Mouse (Mus musculus) layer of hippocampus, postnatal 14 days (tissue): Measurements from ENCODE around the gene Tigd3. TPM values are rescaled to one million over a fixed set of nuclear protein-coding genes. Genes with fewer than 3 reads are reported as not detected.

ENCODE experiments used
- DNase-seq, 2 experiments: peaks; one replicate each; pipeline ENCODE4 v3.0.0; 2021 to 2022; ENCODE audit warnings: low spot score in 2 of 2, mixed read lengths in 1 of 2
- total RNA-seq, 2 experiments: library from RNA; stranded (reverse); gene quantifications; 2 replicates each; pipeline ENCODE4 v1.2.3; 2021

Gene Tigd3
- total RNA-seq, 2 experiments from 2014 or later, result 3.4 to 4.2 TPM

DNA sequence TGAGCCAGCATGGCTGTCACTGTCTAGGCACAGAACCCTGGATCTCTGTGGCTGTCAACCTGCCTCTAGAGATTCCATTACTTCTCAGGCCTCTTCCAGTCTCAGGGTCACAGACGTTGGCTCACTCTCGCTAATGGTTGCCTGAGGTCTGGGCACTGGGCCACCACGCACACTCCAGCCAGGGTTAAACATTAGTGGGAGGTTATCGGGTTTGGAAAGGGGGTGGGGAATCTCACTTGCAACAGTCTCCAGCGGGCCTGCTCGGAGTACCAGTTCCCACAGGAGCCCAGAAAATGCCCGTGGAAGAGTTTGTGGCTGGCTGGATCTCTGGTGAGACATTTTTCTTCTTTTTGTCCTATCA lies 15.6 kb downstream of the Tigd3 start:
- no peak for DNase-seq

DNA sequence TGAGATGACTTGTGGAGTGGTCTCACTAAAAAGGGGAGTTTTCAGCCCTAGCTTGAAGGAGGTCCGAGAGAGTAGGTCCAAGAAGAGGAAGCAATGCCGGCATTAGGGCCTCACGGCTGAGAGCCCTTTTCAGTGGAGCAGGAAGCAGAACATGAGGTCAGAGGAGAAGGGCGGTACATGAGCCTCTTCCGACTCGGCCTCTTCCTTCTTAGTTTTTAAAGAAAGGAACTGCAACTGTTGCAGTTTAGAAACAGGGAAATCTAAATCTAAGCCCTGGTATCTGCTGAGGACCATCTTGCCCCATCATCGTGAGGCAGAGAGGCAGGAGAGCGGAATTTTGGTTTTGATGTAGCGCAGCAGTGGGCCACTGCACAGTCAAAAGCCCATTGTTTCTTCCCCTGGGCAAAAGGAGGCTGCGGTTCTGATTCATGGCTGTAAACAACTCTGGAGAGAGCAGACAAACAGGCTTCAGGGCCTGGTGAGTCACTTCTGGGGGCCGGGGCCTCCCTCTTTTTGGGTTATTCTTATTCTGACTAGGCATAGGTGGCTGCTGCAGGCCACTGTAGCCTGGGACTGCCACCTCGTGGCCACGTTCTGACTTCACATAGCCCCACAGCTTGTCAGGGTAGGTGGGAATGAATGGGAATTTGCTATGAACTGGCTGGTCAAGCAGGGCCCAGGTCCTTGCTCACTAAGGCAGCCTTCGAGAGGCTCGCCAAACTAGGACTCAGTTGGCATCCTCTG lies 16.2 kb downstream of the Tigd3 start, which contains the start of gene Slc25a45:
Slc25a45 (plus strand) TSS at position 191 of the 744 bp plus-strand sequence.
- DNase-seq, result peak; percentile 71 to 79

DNA sequence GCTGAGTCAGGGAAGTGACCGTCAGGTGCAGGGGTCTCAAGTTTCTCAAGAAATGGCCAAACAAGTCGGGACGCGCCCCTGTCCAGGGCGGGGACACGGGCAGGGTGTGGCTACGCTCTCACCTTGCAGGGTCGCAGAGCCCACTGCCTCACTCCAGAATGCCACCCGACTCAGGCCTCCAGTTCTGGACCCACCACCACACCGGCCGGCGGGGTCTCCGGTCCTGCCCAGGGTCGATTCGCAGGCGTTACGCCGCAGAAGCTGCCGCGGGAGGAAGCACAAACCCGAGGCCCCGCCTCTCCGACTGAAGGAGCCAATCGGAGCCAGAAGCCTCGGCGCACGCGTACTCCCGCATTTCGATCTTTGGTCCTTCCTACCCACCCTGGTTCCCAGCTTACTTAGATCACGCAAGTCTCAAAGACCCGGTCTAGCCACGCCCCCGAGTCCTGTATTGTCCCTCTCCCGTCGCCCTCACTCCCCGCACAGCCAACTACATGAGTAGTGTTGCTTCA lies 18.9 kb downstream of the Tigd3 start, which contains the start of gene Frmd8:
Frmd8 (minus strand) TSS at position 306 of the 512 bp plus-strand sequence.
- peak; percentile 89 to 95 for DNase-seq

DNA sequence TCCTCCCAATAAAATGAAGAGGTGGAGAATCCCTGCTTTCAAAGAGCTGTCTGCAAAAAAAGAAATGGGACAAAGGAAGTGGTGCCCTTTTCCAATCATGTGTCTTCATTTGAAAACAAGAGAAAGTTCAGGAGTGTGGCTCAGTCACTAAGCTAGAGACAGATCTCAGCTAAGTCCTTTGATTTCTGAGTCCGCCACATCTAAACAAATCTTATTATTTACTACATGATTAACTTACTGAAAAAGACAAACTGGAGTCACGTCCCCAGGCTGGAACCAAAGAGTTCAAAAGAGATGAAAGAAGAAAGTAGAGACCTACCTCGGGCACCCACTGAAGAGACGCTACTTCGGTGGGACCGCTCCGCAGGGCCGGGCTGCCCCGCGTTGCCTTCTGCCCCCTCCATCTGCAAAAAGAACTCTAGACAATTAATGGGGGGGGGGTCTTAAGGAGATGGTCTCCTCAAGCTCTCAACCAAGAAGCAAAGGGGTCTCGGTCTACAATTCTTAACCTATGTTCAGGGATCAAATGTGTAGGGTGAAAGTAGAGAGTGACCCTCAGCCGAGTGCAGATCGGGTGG lies 19.5 kb downstream of the Tigd3 start:
- no peak for DNase-seq

DNA sequence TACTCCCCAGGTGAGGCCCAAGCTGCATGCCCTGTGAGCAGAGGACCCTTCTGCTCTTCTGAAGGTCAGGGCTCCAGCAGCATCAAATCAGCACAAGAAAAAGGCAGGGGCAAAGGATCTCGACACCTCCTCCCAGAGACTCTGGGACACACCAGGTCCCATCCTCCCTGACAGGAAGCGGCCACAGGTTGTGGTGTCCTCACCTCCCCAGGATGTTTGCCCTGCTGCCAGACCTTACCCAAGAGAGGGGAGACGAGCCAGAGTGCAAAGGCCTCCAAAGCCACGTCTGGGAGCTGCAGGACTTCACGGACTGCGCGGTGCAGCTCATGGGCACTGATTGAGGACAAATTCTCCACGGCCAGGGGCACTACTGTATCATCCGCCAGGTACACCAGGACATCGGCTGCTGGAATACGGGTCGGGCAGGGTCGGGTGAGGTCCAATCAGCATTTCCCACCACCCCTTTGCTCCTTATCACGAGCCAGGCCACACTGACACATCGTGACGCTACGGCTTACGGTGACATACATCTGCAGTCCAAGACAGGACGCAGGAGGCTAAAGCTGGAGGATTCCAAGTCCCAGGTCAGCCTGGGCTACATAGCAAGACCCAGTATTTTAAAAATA lies 20.9 kb downstream of the Tigd3 start:
- no peak for DNase-seq

DNA sequence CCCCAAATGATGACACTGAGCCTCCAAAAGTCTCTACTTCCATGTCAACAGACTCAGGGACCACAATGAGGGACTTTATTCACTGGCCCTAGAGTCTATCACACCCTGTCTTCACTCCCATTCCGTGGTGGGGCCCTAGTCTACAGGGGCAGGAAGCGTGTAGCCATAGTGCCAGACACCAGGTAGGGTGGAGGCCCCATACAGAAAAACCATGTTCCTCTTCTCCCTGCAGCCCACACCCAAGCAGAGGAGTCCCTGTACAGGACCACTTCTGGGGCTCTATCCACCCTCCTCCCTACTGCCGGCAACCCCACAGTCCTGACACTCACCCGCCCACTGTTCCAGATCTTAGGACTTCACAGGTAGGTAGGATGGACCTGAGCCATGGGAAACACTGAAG lies 21.4 kb downstream of the Tigd3 start:
- no peak for DNase-seq

DNA sequence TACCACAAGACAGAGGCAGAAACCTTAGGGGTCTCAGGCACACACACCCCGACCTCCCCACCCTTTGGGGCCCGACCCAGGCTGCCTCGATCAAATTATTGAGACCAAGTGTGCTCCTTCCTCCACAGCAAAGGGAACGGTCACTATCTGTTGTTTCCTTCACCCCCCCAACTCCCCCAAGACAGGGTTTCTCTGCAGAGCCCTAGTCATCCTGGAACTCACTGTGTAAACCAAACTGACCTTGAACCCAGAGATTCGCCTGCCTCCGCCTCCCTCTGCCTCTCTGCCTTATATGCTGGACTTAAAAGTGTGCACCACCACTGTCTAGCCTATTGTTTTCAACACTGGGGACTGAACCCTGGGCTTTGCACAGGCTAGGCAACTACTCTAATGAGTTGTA lies 22.3 kb downstream of the Tigd3 start:
- DNase-seq, result no peak

DNA sequence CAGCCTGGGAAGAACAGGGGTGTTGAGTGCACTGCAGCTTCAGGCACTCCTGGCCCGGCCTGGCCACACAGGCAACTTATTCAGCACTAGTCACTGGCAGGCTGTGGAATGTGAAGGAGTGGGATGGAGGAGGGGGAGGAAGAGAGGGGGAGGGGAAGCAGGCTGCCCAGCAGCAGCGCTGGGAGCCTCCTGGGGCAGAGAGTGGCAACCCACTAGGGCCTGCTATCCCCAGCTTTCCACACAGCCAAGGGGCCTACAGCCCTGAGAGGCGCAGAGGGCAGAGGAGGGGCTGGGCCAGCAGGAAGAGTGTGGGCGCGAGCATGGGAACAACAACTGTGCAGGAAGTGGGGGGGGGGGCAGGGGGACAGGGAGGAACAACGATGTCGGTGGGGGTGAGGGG lies 22.7 kb downstream of the Tigd3 start:
- DNase-seq, result no peak

DNA sequence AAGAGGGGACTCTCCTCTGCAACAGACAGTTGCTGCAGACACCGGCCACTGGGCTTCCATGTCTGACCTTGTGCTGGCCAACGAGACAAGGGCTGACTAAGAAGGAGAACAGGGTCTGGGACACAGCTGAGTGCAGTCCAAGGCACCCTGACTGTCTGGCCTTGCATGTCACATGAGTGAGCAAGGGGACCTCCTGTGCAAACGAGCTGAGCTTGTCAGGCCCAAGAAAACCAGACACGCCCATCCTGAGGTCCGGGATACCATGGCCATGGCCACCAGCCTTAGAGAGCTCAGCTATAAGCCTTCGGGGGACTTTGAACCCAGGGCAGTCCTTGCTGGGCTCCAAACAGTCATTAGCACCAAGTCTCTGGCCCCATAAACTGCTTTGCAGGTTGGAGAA lies 25.9 kb downstream of the Tigd3 start:
- no peak for DNase-seq

DNA sequence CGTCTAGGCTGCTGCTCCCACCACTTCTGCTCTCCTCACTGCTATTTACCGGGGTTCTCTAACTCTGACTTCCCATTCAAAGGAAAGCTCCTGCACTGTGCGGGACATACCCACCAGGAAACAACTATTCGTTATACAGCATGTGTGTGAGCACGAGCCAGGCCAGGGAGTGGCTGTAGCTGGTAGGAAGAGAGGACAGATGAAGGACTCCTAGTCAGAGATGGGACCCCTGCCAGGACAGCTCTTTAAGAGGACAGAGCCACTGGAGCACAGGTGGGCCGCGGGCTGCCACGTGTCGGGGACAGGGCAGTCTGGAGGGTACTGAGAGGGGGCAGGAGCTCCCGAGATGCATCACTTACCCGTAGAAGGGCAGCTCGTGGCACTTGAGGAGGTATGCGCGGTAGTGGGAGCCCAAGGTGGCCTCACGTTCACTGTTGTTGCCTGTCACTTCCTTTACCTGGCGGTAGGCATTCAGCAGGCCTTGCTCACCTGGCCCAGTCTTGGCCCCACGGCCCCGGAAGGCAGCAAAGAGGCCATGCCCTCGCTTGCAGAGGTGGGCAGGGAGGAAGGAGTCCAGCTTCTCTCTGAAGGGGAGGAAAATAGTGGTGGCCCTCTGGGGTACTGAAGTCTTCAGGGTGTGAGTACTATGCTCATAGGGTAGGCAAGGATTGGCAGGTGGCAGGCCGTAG lies 29.1 kb downstream of the Tigd3 start:
- no peak for DNase-seq

DNA sequence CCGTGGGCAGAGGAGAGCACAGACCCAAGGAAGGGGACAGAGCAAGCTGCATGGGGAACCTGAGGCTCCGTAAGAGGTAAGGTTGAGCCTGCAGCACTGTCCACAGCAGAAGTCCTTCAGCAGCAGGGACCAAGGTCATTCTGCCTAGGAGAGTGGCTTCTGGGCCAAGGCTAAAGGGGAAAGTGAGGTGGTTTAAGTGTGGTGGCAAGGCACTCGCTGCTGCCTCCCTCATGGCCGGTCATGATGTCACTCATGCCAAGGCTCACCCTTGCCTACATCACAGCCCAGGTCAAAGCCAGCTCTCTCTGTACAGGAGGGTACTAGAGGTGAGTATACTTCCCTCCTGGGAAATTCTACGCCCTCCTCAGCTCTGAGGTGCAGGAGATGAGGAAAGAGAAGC lies 30.2 kb downstream of the Tigd3 start:
- no peak for DNase-seq

DNA sequence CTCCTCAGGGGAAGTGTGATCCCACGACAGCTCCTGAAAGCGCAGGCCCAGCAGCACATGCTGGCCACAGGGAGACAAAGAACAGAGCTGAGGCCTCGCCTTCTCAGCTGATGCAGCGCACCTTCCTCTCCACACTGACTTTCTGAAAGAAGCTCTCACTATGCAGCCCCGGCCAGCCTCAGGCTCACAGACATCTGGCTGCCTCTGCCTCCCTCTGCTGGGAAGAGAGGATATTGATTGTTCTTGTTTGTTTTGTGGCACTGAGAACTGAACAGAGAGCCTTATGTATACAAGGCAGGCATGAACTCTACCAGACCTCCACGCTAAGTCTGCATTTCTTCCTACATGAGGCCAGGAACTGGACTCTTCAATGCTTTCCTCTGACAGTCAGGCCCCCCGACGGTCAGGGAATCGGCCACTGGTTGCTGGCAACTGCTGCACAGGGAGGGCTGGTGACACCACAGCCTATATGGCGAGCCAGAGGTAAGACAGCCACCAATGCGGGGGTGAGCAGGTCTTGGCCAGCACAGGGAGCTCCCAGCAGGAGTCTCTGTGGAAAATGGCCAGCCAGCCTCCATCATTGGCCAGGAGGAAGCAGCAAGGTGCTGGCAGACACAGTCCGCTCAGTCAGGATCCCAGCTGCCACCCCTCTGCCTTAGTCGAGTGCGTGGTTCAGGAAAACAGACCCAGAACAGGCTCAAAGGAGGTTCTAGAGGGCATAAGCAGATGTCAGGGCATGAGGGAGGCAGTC lies 31.4 kb downstream of the Tigd3 start:
- no peak for DNase-seq

DNA sequence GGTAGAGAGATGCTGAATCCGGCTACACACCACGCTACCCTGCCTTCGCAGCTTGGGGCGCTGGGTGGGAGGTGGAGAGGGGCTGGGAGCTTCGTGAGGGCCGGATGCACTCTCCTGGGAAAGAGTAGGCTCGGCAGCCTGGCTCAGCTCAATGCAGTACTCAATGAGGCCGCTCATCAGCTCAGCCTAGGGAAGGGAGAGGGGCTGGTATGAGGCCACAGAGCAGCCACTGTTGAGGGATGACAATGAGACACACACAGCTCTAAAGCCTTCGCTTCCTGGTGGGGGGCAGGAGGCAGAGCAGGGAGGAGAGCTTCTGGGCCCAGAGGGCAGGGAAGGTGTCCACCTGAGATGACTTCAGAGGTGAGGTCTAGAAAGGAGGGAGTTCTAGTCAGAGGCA lies 37.3 kb downstream of the Tigd3 start:
- no peak for DNase-seq

DNA sequence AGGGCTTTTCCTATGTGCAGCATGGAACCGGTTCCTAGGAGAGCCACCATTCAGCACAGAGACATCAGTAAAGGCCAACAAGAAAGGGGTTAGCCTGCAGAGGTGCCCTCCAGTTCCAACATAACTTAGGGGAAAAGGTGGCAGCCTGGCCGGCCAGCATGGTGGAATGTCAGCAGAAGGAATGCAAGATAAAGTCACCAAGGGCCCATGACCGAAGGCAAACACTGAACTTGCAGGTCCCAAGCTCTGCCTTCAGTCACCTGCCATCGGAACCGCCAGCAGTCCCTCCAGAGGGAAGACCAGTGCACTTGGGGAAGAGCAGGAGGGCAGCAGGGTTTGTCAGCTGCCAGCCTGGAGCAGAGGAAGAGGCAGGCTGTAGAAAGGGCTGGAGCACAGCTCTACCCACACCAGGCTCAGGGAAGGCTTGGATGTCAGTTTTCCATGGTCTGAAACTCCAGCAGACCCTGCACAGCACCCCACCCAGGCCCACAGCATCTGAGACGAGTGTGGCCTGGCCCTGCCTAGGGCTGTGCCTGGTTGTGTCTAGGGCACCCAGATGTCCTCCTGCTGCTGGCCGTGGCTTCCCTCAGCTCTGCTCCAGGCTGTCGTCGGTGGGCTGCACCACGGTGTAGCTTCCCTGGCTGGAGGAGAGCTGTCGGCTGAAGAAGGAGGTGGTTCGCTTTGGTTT lies 41.8 kb downstream of the Tigd3 start:
- DNase-seq, result no peak

DNA sequence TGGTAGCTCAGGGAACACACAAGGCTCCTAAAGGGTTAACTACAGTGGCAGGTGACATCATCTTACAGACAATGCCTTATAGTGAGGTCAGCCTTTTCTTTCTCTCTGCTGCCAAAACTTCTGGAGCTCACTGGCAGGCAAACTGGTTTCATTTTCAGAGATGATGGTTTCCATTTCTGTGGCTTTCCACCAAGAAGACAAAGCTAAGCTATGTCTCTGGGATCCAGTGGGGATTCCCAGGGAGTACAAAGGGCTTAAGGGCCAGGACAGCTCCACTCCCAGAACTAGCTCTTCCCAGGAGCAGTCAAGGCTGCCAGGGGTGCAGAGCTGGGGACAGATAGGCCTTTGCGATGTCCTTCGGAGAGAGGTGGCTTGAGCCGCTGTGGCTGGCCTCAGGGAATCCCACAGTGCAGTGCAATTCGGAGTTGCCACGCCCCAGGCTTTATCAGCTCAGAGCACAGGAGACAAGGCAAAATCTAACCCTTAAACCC lies 42.4 kb downstream of the Tigd3 start:
- no peak for DNase-seq

DNA sequence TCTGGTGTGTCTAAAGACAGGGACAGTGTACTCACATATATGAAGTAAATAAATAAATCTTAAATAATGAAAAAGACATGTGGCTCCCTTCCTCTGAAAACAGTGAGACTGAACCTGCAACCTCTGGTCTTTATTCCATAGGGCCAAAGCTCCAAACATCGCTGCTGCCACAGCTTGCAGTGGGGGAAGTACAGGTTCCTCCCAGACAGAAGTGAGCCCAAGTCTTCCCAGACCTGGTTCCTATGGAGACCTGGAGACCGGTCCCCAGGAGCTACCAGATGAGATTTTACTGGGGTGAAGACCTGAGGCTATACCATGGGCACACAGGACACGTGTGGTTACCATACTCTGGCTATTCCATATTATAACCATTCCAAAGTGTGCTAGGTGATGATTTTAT lies 43.1 kb downstream of the Tigd3 start:
- no peak for DNase-seq

DNA sequence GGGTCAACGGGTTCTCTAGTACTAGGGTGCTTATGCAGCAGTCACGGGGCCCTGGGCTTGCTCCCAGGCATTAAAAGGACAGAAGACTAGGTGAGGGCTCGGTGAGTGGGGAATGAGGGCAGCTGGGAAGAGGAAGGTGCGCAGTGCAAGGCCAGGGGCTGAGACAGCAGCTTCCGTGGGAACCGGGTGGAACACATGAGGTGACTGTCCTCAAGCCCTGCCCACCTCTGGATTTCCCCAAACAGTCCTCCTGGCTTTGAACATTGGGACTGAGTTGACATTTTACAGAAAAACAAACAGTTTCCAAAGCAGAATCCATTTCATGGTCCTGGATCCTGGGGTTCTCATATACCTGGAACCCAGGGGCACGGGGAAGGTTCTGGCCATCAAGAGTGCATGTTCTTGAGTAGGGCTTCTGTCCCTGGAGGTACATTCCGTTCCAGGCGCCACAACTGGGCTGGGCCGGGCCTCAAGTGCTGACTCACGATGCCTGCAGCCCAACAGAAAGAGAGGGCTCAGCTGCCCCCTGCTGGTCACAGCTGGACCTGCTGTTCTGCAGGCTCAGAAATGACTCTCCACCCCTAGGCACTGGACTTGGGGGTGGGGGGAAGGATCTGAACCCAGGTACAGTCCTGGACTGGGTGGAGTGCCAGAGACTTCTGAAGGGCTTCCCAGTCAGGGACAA lies 44.0 kb downstream of the Tigd3 start:
- DNase-seq, result peak; percentile 91 to 94

DNA sequence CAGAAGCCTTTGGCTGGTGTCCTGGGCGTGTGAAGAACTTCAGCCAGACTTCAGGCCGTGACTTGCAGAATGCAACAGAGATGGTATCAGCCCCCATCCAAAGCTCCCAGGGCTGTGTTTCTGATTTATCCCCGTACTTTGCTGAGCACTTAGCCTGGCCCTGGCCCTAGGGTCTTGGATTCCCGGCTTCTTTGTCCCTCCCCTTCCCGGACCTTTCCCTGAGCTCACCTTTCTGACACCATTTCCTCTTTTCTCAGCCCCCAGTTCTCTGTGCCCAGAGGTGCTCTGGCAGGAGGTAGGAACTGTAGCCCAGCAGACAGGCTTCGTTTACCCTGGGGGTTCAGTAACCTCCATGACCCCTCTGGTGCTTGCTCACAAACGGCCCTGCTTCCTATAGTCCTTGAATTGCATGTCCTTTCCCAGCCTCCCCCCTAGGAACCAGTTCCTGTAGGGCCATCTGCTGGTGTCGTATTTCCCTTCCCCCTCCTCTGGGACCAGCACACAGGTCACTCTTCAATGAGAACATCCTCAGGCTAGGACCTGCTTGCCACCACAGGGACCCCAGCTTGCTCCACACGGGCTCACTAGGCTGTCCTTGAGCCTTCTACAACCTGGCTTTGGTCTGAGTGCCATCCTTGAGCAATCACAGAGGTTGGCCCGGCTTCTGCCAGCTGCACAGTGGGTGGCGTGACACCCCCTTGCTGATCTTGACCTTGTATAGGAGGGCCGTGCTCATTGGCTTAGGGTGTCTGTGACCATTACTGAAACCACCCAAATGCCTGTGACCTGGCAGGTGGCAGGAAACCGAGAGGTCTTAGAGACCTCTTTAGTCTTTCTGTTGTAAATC lies 44.9 kb downstream of the Tigd3 start:
- DNase-seq, result no peak
